Mouse (Mus musculus) hindbrain, postnatal 0 days (tissue): Measurements from ENCODE around the gene Gpr183. TPM values are rescaled to one million over a fixed set of nuclear protein-coding genes. Genes with fewer than 3 reads are reported as not detected.

Source experiments
- ATAC-seq: fragments of 200-750 bp; cut with Nextera tagmentation; 2 replicates; pipeline ENCODE4 v1.8.0; 2017; ENCODE audit warnings: mild to moderate bottlenecking, moderate TSS enrichment, moderate library complexity
- DNase-seq: peaks from one replicate; pipeline ENCODE4 v3.0.0-alpha.2; 2015; ENCODE audit warnings: low spot score
- H3K27ac ChIP-seq: fragments of 300-500 bp; sonication (generic); 2 replicates; pipeline ENCODE4 v1.5.1; 2014; ENCODE audit warnings: mild to moderate bottlenecking
- H3K27me3 ChIP-seq: fragments of 300-500 bp; sonication (generic); 2 replicates; pipeline ENCODE4 v1.6.1; 2014; ENCODE audit warnings: low read length, mixed read lengths; ENCODE audit not compliant: insufficient read depth
- H3K36me3 ChIP-seq: fragments of 300-500 bp; sonication (generic); 2 replicates; pipeline ENCODE4 v1.6.1; 2014; ENCODE audit warnings: low read length, mixed read lengths; ENCODE audit not compliant: insufficient read depth
- H3K4me1 ChIP-seq: fragments of 300-500 bp; sonication (generic); 2 replicates; pipeline ENCODE4 v1.6.1; 2014; ENCODE audit warnings: antibody characterized with exemption, low read length, mixed read lengths; ENCODE audit not compliant: insufficient read depth
- H3K4me2 ChIP-seq: fragments of 300-500 bp; sonication (generic); 2 replicates; pipeline ENCODE4 v1.6.1; 2014; ENCODE audit warnings: low read depth, mild to moderate bottlenecking, low read length, moderate library complexity, mixed read lengths
- H3K4me3 ChIP-seq: fragments of 300-500 bp; sonication (generic); 2 replicates; pipeline ENCODE4 v1.5.1; 2014; ENCODE audit warnings: low read length
- H3K9ac ChIP-seq: fragments of 300-500 bp; sonication (generic); replicated peaks from 2 replicates; pipeline ENCODE4 v1.6.1; 2014; ENCODE audit warnings: mild to moderate bottlenecking, low read length, moderate library complexity, mixed read lengths
- H3K9me3 ChIP-seq: fragments of 300-500 bp; sonication (generic); 2 replicates; pipeline ENCODE4 v1.6.1; 2016; ENCODE audit warnings: low read length, mixed read lengths
- CTCF ChIP-seq: IDR thresholded peaks from 2 replicates; pipeline ENCODE4 v1.5.1; 2016; ENCODE audit warnings: antibody characterized with exemption, control low read depth, low read depth
- WGBS: fragments of 180-500 bp; shearing (Covaris S2); extraction: QIAGEN DNeasy Blood & Tissue Kit; methylation state at CpG from one replicate; pipeline ENCODE4 v1.1.7; 2014; 5-methylcytosine and 5-hydroxymethylcytosine counted together
- polyA plus RNA-seq: library from polyadenylated mRNA; unstranded; fragments of >200 nt; fragmentation: Nextera tagmentation; extraction: Ambion mirVana; gene quantifications from 2 replicates; pipeline ENCODE4 v1.2.1, GENCODE M21; 2015
- total RNA-seq: library from RNA; depleted of rRNA; stranded (reverse); fragments of >200 nt; gene quantifications from 2 replicates; pipeline ENCODE4 v1.2.3, GENCODE M21; 2014

The Gpr183 gene
- total and polyA plus RNA-seq, 2 experiments from 2014 or later: 0.56 to 1.3 TPM

GRCm38 (mm10) chr14:121936356-121936755 lies 28.6 kb downstream of the Gpr183 start:
- Histone ChIP-seq H3K9ac (no peak overlapping the region), H3K27ac (no peak overlapping the region), H3K36me3 (0 out of 2 replicates have a peak, but pooled peaks cover 4% of the 10 kb centered on the region), H3K4me3 (no peak overlapping the region), H3K4me1 (no peaks in the 10 kb centered on the region), H3K4me2 (no peak overlapping the region), H3K27me3 (no peaks in the 10 kb centered on the region), H3K9me3 (peaks cover 5% of the 10 kb centered on the region; the same call in 1 of the 2 replicates)
- no peak for TF ChIP-seq CTCF
- 97% methylated on average over 4 of the region's 4 CpGs for WGBS
- no peak for ATAC-seq
- DNase-seq: no peak

DNA sequence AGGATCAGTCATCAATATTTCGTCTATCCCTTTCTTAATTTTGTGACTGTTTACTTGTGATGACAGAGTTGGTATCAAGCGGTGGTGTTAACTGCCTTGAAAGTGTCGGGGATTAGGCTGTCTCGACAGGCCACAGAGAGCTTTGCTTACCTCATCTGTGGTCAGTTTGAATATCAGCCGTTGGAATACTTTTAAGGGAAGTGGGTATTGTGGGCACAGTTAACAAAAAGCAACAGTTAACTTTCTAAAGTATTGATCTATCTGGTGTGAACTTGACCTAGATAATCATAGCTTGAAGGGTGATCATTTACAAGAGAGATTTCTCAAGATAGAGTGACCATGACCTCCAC lies 30.4 kb downstream of the Gpr183 start:
- no peak for ATAC-seq
- Histone ChIP-seq H3K4me3 (no peak overlapping the region), H3K36me3 (0 out of 2 replicates have a peak, but pooled peaks cover 4% of the 10 kb centered on the region), H3K9ac (no peak overlapping the region), H3K4me2 (no peak overlapping the region), H3K4me1 (no peaks in the 10 kb centered on the region), H3K27me3 (no peaks in the 10 kb centered on the region), H3K27ac (no peak overlapping the region), H3K9me3 (peaks cover 5% of the 10 kb centered on the region; the same call in 1 of the 2 replicates)
- no peak for TF ChIP-seq CTCF
- no peak for DNase-seq
- WGBS: 93% methylated on average over 5 of the region's 5 CpGs

DNA sequence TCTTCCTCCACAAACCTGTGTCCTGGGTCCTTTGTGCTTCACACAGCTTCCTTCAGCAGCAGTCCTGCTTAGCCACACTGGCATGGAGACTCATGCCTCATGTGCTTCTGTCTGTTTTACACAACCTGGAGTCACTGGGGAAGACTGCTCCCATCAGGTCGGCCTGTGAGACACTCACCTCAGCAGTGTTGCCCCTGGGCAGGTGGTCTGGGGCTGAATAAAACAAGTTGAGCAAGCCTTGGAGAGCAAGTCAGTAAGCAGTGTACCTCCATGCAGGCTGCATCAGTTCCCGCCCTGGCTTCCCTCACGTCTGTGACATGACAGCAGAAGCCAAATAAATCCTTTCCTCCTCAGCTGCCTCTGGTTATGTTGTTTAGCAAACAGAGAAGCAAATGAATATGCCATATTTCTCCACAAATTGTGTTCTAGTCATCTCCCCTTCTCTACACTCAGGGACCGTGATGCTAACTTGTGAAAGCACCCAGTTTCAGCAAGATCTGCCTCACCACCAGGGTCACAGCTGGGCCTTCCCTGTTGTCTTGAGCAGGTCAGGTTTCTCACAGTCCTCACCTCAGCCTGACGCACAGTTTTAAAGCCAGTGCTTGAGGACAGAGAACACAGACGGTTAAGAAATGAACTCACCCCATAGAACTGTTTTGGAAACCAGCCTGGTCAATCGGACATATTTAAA lies 30.9 kb downstream of the Gpr183 start:
- H3K9me3 ChIP-seq: peaks cover 5% of the 10 kb centered on the region; the same call in 1 of the 2 replicates
- 0 out of 2 replicates have a peak, but pooled peaks cover 4% of the 10 kb centered on the region for H3K36me3 ChIP-seq
- no peak overlapping the region for H3K27ac ChIP-seq
- H3K9ac ChIP-seq: no peak overlapping the region
- WGBS: 92% methylated on average over 7 of the region's 7 CpGs
- DNase-seq (no peak), ATAC-seq (no peak)
- H3K4me3 ChIP-seq: no peak overlapping the region
- H3K4me2 ChIP-seq: no peak overlapping the region
- no peaks in the 10 kb centered on the region for H3K27me3 ChIP-seq
- H3K4me1 ChIP-seq: no peaks in the 10 kb centered on the region
- TF ChIP-seq CTCF: no peak

DNA sequence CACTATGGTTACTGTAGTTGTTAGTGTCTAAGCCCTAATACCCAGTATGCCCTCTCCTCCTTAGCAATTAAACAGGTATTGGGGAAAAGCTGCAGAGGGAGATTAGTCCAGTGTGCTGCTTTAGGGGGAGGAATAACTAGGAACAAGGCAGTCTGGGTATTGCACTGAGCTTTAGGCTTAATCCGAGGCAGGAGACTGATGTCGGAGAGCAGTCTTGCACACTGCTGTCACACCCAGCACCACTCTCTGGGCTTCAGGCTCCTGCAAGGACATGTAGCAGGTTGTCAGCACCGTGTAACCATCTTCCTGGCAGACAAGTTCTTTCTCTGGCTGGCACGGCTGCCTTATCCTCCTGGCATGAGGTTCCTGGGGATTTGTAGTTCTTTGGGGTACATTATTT lies 32.8 kb downstream of the Gpr183 start:
- H3K4me2 ChIP-seq: no peak overlapping the region
- no peak overlapping the region for H3K27ac ChIP-seq
- DNase-seq (no peak), ATAC-seq (no peak)
- H3K9me3 ChIP-seq: peaks cover 5% of the 10 kb centered on the region; the same call in 1 of the 2 replicates
- no peak overlapping the region for H3K4me3 ChIP-seq
- H3K9ac ChIP-seq: no peak overlapping the region
- TF ChIP-seq CTCF: no peak
- WGBS: 74% methylated on average over 4 of the region's 4 CpGs
- 0 out of 2 replicates have a peak, but pooled peaks cover 4% of the 10 kb centered on the region for H3K36me3 ChIP-seq
- no peaks in the 10 kb centered on the region for H3K27me3 ChIP-seq
- H3K4me1 ChIP-seq: no peaks in the 10 kb centered on the region

DNA sequence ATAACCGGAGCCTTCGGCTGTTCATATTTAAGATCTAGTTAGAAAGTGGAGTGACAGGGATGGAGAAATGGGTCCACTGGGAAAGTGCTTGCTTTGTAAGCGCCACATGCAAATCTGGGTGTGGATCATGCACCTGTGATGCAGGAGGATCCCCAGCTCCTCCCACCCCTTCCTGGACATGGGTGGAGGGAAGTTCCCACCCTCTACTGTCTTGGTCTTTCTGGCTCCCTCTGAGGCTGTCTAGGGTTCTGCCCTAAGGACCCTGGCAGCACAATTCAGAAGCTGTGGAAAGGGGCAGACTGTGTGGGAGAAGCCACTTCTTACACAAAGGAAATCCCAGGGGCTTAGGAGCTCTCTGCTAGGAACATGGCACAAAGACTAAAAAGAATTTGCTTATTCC lies 33.4 kb downstream of the Gpr183 start:
- no peak for ATAC-seq
- Histone ChIP-seq H3K4me2 (no peak overlapping the region), H3K9me3 (peaks cover 5% of the 10 kb centered on the region; the same call in 1 of the 2 replicates), H3K9ac (no peak overlapping the region), H3K36me3 (0 out of 2 replicates have a peak, but pooled peaks cover 4% of the 10 kb centered on the region), H3K27me3 (no peaks in the 10 kb centered on the region), H3K27ac (no peak overlapping the region), H3K4me1 (no peaks in the 10 kb centered on the region), H3K4me3 (no peak overlapping the region)
- no peak for TF ChIP-seq CTCF
- no peak for DNase-seq
- 94% methylated on average over 3 of the region's 3 CpGs for WGBS

DNA sequence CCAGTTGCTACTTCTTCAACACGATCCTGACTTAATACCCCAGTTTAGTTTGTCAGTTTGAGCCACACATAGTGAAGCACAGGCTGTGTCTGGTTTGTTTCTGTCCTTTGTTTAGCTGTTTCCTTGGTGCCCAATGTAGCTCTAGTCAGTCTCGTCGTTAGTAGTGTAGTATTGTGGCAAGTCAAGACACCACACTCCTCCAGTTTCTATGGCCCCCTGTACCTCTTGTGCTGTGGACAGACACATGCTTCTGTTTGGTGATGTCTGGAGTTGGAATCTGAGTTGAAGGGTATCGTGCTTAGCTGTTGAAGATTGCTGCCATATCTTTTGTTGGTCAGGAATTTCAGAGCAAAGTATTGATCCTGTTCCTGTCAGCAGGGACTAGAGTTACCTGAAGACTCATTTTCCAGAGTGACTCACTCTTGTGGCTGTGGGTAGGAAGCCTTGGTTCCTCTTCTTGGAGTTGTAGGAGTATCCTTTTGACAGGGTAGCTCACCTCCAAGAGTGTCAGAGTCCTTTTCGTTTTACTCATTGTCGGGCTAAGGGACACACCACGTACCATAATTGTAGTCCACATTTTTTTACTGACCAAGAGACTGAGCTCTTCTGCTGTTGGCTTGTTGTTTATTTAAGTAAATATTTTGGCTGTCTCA lies 34.1 kb downstream of the Gpr183 start:
- 73% methylated on average over 7 of the region's 7 CpGs for WGBS
- H3K27me3 ChIP-seq: no peaks in the 10 kb centered on the region
- ATAC-seq (no peak), DNase-seq (no peak)
- H3K4me3 ChIP-seq: no peak overlapping the region
- no peak overlapping the region for H3K27ac ChIP-seq
- H3K4me2 ChIP-seq: no peak overlapping the region
- no peak overlapping the region for H3K9ac ChIP-seq
- no peaks in the 10 kb centered on the region for H3K4me1 ChIP-seq
- no peak for TF ChIP-seq CTCF
- peaks cover 5% of the 10 kb centered on the region; the same call in 1 of the 2 replicates for H3K9me3 ChIP-seq
- 0 out of 2 replicates have a peak, but pooled peaks cover 4% of the 10 kb centered on the region for H3K36me3 ChIP-seq
